Comparison of ENCODE assay signal across 21 mouse cellular contexts in genomic region chr3:37370407-37370806, GRCm38 (mm10). TPM values are rescaled to one million over a fixed set of nuclear protein-coding genes. Genes with fewer than 3 reads are reported as not detected.
DNase-seq lines count a peak whose midpoint lies in the region; ATAC-seq and TF ChIP-seq lines count a peak whose summit lies in the region.
"Had no signal": no experiment of that assay in that cellular context is flagged by ENCODE, and none has a peak within 500 bp of the region (broad histone marks: within the 10 kb centered on the region; RNA-seq: fewer than 3 reads in every experiment).

No protein-coding gene starts in this region.

- TF ChIP-seq CTCF in cerebellum, adult 2 months (IDR thresholded peaks at IDR 0.05; ENCODE audit: borderline replicate concordance, insufficient read depth, low read depth, low read length) = no peak
- TF ChIP-seq CTCF in midbrain, postnatal 0 days (IDR thresholded peaks at IDR 0.05) = no peak

- no peak for DNase-seq in limb, embryonic 10.5 days (ENCODE audit: low spot score)
- peak; percentile 6 for DNase-seq in induced T-regulatory cell, adult 2 months (ENCODE audit: low read depth)
- DNase-seq in cerebellum, adult 2 months = no peak
- no peak for DNase-seq in midbrain, postnatal 0 days (ENCODE audit: low spot score)
- DNase-seq in spleen, postnatal 4 days (ENCODE audit: low spot score in 2 of 2) = no peak
- DNase-seq: adrenal gland, postnatal 14 days; cerebellum, adult 11 months; gastrocnemius, postnatal 25 days; kidney, postnatal 10 days; lung, embryonic 14.5 days; lung, postnatal 36 days; right cerebral cortex, adult 18-20 months had no signal

- H3K9me3 ChIP-seq in limb, embryonic 13.5 days = no peaks in the 10 kb centered on the region
- no peaks in the 10 kb centered on the region for H3K9me3 ChIP-seq in limb, embryonic 10.5 days (replicated peaks)
- H3K9me3 ChIP-seq in midbrain, postnatal 0 days (ENCODE audit: low read length) = no peaks in the 10 kb centered on the region
- H3K9me3 ChIP-seq: forebrain, embryonic 13.5 days; hindbrain, embryonic 15.5 days; liver, embryonic 12.5 days; midbrain, embryonic 10.5 days had no signal

- no peak overlapping the region for H3K4me2 ChIP-seq in limb, embryonic 13.5 days (replicated peaks)
- H3K4me2 ChIP-seq in midbrain, postnatal 0 days (ENCODE audit: low read depth, low read length, poor library complexity, severe bottlenecking) = no peak overlapping the region
- H3K4me2 ChIP-seq: forebrain, embryonic 13.5 days; heart, embryonic 11.5 days; hindbrain, embryonic 15.5 days; liver, embryonic 12.5 days; lung, embryonic 14.5 days had no signal

- H3K9ac ChIP-seq in limb, embryonic 13.5 days = no peak overlapping the region
- no peak overlapping the region for H3K9ac ChIP-seq in midbrain, postnatal 0 days (replicated peaks; ENCODE audit: low read length, poor library complexity, severe bottlenecking)
- H3K9ac ChIP-seq: forebrain, embryonic 13.5 days; hindbrain, embryonic 15.5 days; liver, embryonic 12.5 days; lung, embryonic 14.5 days had no signal

- H3K4me3 ChIP-seq in limb, embryonic 13.5 days = no peak overlapping the region
- H3K4me3 ChIP-seq in limb, embryonic 10.5 days = no peak overlapping the region
- H3K4me3 ChIP-seq in cerebellum, adult 2 months (replicated peaks; ENCODE audit: insufficient read depth, low read depth, low read length) = no peak overlapping the region
- H3K4me3 ChIP-seq in midbrain, postnatal 0 days (ENCODE audit: low read depth, low read length) = no peak overlapping the region
- H3K4me3 ChIP-seq: forebrain, embryonic 13.5 days; hindbrain, embryonic 15.5 days; layer of hippocampus, adult 2 months; liver, embryonic 12.5 days; midbrain, embryonic 10.5 days had no signal

- 38% methylated on average over 4 of the region's 4 CpGs for WGBS in limb, embryonic 13.5 days
- 62% methylated on average over 4 of the region's 4 CpGs for WGBS in limb, embryonic 10.5 days
- 39% methylated on average over 4 of the region's 4 CpGs for WGBS in cerebellum, adult 2 months
- 77% methylated on average over 4 of the region's 4 CpGs for WGBS in midbrain, postnatal 0 days

- no peaks in the 10 kb centered on the region for H3K36me3 ChIP-seq in limb, embryonic 13.5 days
- H3K36me3 ChIP-seq in limb, embryonic 10.5 days = no peaks in the 10 kb centered on the region
- no peaks in the 10 kb centered on the region for H3K36me3 ChIP-seq in midbrain, postnatal 0 days (ENCODE audit: insufficient read depth, low read length)
- H3K36me3 ChIP-seq: hindbrain, embryonic 15.5 days; liver, embryonic 12.5 days; midbrain, embryonic 10.5 days had no signal

- ATAC-seq in limb, embryonic 13.5 days (ENCODE audit: low FRiP score, low read depth) = no peak
- peak; percentile 57 for ATAC-seq in CD4-positive, CD25-positive, alpha-beta regulatory T cell, adult 4 months
- ATAC-seq in midbrain, postnatal 0 days (ENCODE audit: low FRiP score) = no peak
- ATAC-seq: forebrain, embryonic 13.5 days; intestine, postnatal 0 days; liver, embryonic 12.5 days had no signal

- H3K27ac ChIP-seq in limb, embryonic 13.5 days = 0 out of 2 replicates have a peak overlapping the region, but pooled peaks have one; percentile 28
- no peak overlapping the region for H3K27ac ChIP-seq in limb, embryonic 10.5 days
- no peak overlapping the region for H3K27ac ChIP-seq in cerebellum, adult 2 months (ENCODE audit: insufficient read depth, low read length)
- H3K27ac ChIP-seq in midbrain, postnatal 0 days (ENCODE audit: low read depth, low read length) = no peak overlapping the region
- H3K27ac ChIP-seq: forebrain, embryonic 13.5 days; hindbrain, embryonic 15.5 days; layer of hippocampus, adult 2 months; liver, embryonic 12.5 days; midbrain, embryonic 10.5 days had no signal

- H3K4me1 ChIP-seq in limb, embryonic 13.5 days = peaks cover 18% of the 10 kb centered on the region
- peaks cover 10% of the 10 kb centered on the region for H3K4me1 ChIP-seq in limb, embryonic 10.5 days
- no peaks in the 10 kb centered on the region for H3K4me1 ChIP-seq in cerebellum, adult 2 months (ENCODE audit: control insufficient read depth, insufficient read depth, low read length)
- no peaks in the 10 kb centered on the region for H3K4me1 ChIP-seq in midbrain, postnatal 0 days (ENCODE audit: insufficient read depth, low read length)
- H3K4me1 ChIP-seq: forebrain, embryonic 13.5 days; hindbrain, embryonic 15.5 days; liver, embryonic 12.5 days; midbrain, embryonic 10.5 days had no signal

- no peaks in the 10 kb centered on the region for H3K27me3 ChIP-seq in limb, embryonic 13.5 days
- no peaks in the 10 kb centered on the region for H3K27me3 ChIP-seq in limb, embryonic 10.5 days (ENCODE audit: low read depth, poor library complexity, severe bottlenecking)
- H3K27me3 ChIP-seq in cerebellum, adult 2 months (ENCODE audit: control insufficient read depth, insufficient read depth, low read length) = no peaks in the 10 kb centered on the region
- no peaks in the 10 kb centered on the region for H3K27me3 ChIP-seq in midbrain, postnatal 0 days (ENCODE audit: insufficient read depth, low read length)
- H3K27me3 ChIP-seq: forebrain, embryonic 13.5 days; hindbrain, embryonic 15.5 days; liver, embryonic 12.5 days had no signal

- TF ChIP-seq POLR2A in cerebellum, adult 2 months (IDR thresholded peaks at IDR 0.05; ENCODE audit: borderline replicate concordance, insufficient read depth, low read length) = no peak

RNA-seq across cellular contexts. Expression of gene Fgf2, which starts 22.3 kb away (rescaled TPM):
- polyA plus RNA-seq in limb, embryonic 13.5 days (2015; fragmentation: Nextera tagmentation; extraction: Ambion mirVana) = 3.9 and 4.7 TPM in 2 replicates
- polyA plus RNA-seq in limb, embryonic 10.5 days (2016; fragmentation: Nextera tagmentation; extraction: Ambion mirVana) = 0.64 and 0.98 TPM in 2 replicates
- 1 to 10 TPM; 2.2 to 2.3 TPM for polyA plus RNA-seq in CD4-positive, CD25-positive, alpha-beta regulatory T cell, adult 4 months (2017; shearing (Covaris generic))
- polyA plus RNA-seq in cerebellum, adult 2 months (2012; rRNA removed) = 1.8 and 2.3 TPM in 2 replicates
- 1.9 and 2.8 TPM in 2 replicates for total RNA-seq in midbrain, postnatal 0 days (2014; rRNA removed)
- polyA plus RNA-seq in midbrain, postnatal 0 days (2015; fragmentation: Nextera tagmentation; extraction: Ambion mirVana) = 0.53 and 0.57 TPM in 2 replicates

RNA-seq across cellular contexts. Expression of gene Spata5, which starts 49.3 kb away (rescaled TPM):
- 40.3 and 44.6 TPM in 2 replicates for polyA plus RNA-seq in limb, embryonic 13.5 days (2015; fragmentation: Nextera tagmentation; extraction: Ambion mirVana)
- 52.7 and 53.3 TPM in 2 replicates for polyA plus RNA-seq in limb, embryonic 10.5 days (2016; fragmentation: Nextera tagmentation; extraction: Ambion mirVana)
- 10 to 100 TPM; 21.9 to 41.4 TPM for polyA plus RNA-seq in CD4-positive, CD25-positive, alpha-beta regulatory T cell, adult 4 months (2017; shearing (Covaris generic))
- 8.0 and 9.0 TPM in 2 replicates for polyA plus RNA-seq in cerebellum, adult 2 months (2012; rRNA removed)
- 17.4 and 19.5 TPM in 2 replicates for total RNA-seq in midbrain, postnatal 0 days (2014; rRNA removed)
- 18.9 and 20.2 TPM in 2 replicates for polyA plus RNA-seq in midbrain, postnatal 0 days (2015; fragmentation: Nextera tagmentation; extraction: Ambion mirVana)

RNA-seq across cellular contexts. Expression of gene Nudt6, which starts 49.6 kb away (rescaled TPM):
- polyA plus RNA-seq in limb, embryonic 13.5 days (2015; fragmentation: Nextera tagmentation; extraction: Ambion mirVana) = 4.5 and 5.2 TPM in 2 replicates
- 3.9 and 4.7 TPM in 2 replicates for polyA plus RNA-seq in limb, embryonic 10.5 days (2016; fragmentation: Nextera tagmentation; extraction: Ambion mirVana)
- 10 to 100 TPM; 11.1 to 13.4 TPM for polyA plus RNA-seq in CD4-positive, CD25-positive, alpha-beta regulatory T cell, adult 4 months (2017; shearing (Covaris generic))
- polyA plus RNA-seq in cerebellum, adult 2 months (2012; rRNA removed) = 9.3 TPM in 2 replicates
- 1.3 and 4.3 TPM in 2 replicates for total RNA-seq in midbrain, postnatal 0 days (2014; rRNA removed)
- polyA plus RNA-seq in midbrain, postnatal 0 days (2015; fragmentation: Nextera tagmentation; extraction: Ambion mirVana) = 10.7 and 10.9 TPM in 2 replicates

RNA-seq across cellular contexts. Expression of gene Cetn4, which starts 57.9 kb away (rescaled TPM):
- polyA plus RNA-seq in limb, embryonic 13.5 days (2015; fragmentation: Nextera tagmentation; extraction: Ambion mirVana) = 3.2 and 4.0 TPM in 2 replicates
- 1.6 and 3.2 TPM in 2 replicates for polyA plus RNA-seq in limb, embryonic 10.5 days (2016; fragmentation: Nextera tagmentation; extraction: Ambion mirVana)
- polyA plus RNA-seq in CD4-positive, CD25-positive, alpha-beta regulatory T cell, adult 4 months (2017; shearing (Covaris generic)) = under 1 TPM; 0.46 to 0.62 TPM
- 7.7 and 8.1 TPM in 2 replicates for polyA plus RNA-seq in cerebellum, adult 2 months (2012; rRNA removed)
- total RNA-seq in midbrain, postnatal 0 days (2014; rRNA removed) = 1.9 and 2.5 TPM in 2 replicates
- 2.7 and 4.0 TPM in 2 replicates for polyA plus RNA-seq in midbrain, postnatal 0 days (2015; fragmentation: Nextera tagmentation; extraction: Ambion mirVana)

RNA-seq across cellular contexts. Expression of gene Bbs12, which starts 58.1 kb away (rescaled TPM):
- polyA plus RNA-seq in limb, embryonic 13.5 days (2015; fragmentation: Nextera tagmentation; extraction: Ambion mirVana) = 8.7 and 9.5 TPM in 2 replicates
- 9.4 and 9.6 TPM in 2 replicates for polyA plus RNA-seq in limb, embryonic 10.5 days (2016; fragmentation: Nextera tagmentation; extraction: Ambion mirVana)
- 1 to 10 TPM; 4.6 to 9.5 TPM for polyA plus RNA-seq in CD4-positive, CD25-positive, alpha-beta regulatory T cell, adult 4 months (2017; shearing (Covaris generic))
- polyA plus RNA-seq in cerebellum, adult 2 months (2012; rRNA removed) = 1.4 and 1.9 TPM in 2 replicates
- 2.7 and 6.5 TPM in 2 replicates for total RNA-seq in midbrain, postnatal 0 days (2014; rRNA removed)
- polyA plus RNA-seq in midbrain, postnatal 0 days (2015; fragmentation: Nextera tagmentation; extraction: Ambion mirVana) = 3.2 TPM in 2 replicates
